Mouse (Mus musculus) left cerebral cortex, adult 18-20 months (tissue): Measurements from ENCODE around the gene Map4k1. TPM values are rescaled to one million over a fixed set of nuclear protein-coding genes. Genes with fewer than 3 reads are reported as not detected.

Source experiments
- microRNA-seq, 2 experiments: library from miRNA; unstranded; fragments of <30 nt; microRNA quantifications; one replicate each; pipeline ENCODE4 v1.2.0; 2021
- total RNA-seq, 2 experiments: library from RNA; stranded (reverse); gene quantifications; 2 replicates each; pipeline ENCODE4 v1.2.3; 2021

Map4k1 gene
- total RNA-seq, 2 experiments from 2014 or later, result 1.0 to 1.7 TPM

Small RNA genes within 50 kb of the gene (microRNA-seq; reads per million reads assigned to microRNA genes)
- gene Gm44408, result 0 to 0.21 reads per million in 2 experiments

Other genes starting within 250 kb of the Map4k1 start
- 10 to 100 TPM; 62.8 to 71.0 TPM for gene Mrps12, start 240.2 kb upstream of the Map4k1 start, total RNA-seq
- gene Sars2, start 240.1 kb upstream of the Map4k1 start, total RNA-seq, result 10 to 100 TPM; 11.0 to 11.6 TPM
- gene Ccer2, start 225.9 kb upstream of the Map4k1 start, total RNA-seq, result 1 to 10 TPM; 1.1 to 2.9 TPM
- 100 to 1,000 TPM; 120 to 122 TPM for gene Sirt2, start 215.3 kb upstream of the Map4k1 start, total RNA-seq
- gene Nfkbib, start 214.5 kb upstream of the Map4k1 start, total RNA-seq, result 10 to 100 TPM; 35.0 to 38.6 TPM
- 1 to 10 TPM; 2.1 to 3.9 TPM for gene Rinl, start 193.1 kb upstream of the Map4k1 start, total RNA-seq
- 100 to 1,000 TPM; 427 to 456 TPM for gene Hnrnpl, start 173.5 kb upstream of the Map4k1 start, total RNA-seq
- gene Ech1, start 156.8 kb upstream of the Map4k1 start, total RNA-seq, result 10 to 100 TPM; 53.5 to 56.6 TPM
- gene Lgals4, start 148.2 kb upstream of the Map4k1 start, total RNA-seq, result 1 to 10 TPM; 1.9 to 2.4 TPM
- gene Lgals7, start 118.2 kb upstream of the Map4k1 start, total RNA-seq, result under 1 TPM in 1 of 2 experiments, not detected in 1; 0.74 TPM
- under 1 TPM; 0.61 to 0.95 TPM for gene Capn12, start 100.6 kb upstream of the Map4k1 start, total RNA-seq
- gene Actn4, start 19.7 kb upstream of the Map4k1 start, total RNA-seq, result 100 to 1,000 TPM; 192 TPM
- 100 to 1,000 TPM; 196 to 199 TPM for gene Eif3k, start 186 bp upstream of the Map4k1 start, total RNA-seq
- gene Ryr1, start 143.1 kb downstream of the Map4k1 start, total RNA-seq, result 1 to 10 TPM; 6.5 to 8.9 TPM
- gene Rasgrp4, start 152.8 kb downstream of the Map4k1 start, total RNA-seq, result 1 to 10 TPM; 1.4 TPM
- 10 to 100 TPM; 33.8 to 40.2 TPM for gene Fam98c, start 174.2 kb downstream of the Map4k1 start, total RNA-seq
- gene Ggn, start 188.2 kb downstream of the Map4k1 start, total RNA-seq, result 1 to 10 TPM; 1.6 to 1.9 TPM
- 10 to 100 TPM; 50.2 to 53.6 TPM for gene Spred3, start 188.4 kb downstream of the Map4k1 start, total RNA-seq
- 100 to 1,000 TPM; 121 to 125 TPM for gene Psmd8, start 198.7 kb downstream of the Map4k1 start, total RNA-seq
- gene Catsperg1, start 232.0 kb downstream of the Map4k1 start, total RNA-seq, result 1 to 10 TPM; 1.1 to 1.5 TPM